Comparison of ENCODE assay signal across 23 mouse cellular contexts in genomic region chr5:149196611-149197010, GRCm38 (mm10). TPM values are rescaled to one million over a fixed set of nuclear protein-coding genes. Genes with fewer than 3 reads are reported as not detected.
DNase-seq lines count a peak whose midpoint lies in the region; ATAC-seq and TF ChIP-seq lines count a peak whose summit lies in the region.
"Had no signal": no experiment of that assay in that cellular context is flagged by ENCODE, and none has a peak within 500 bp of the region (broad histone marks: within the 10 kb centered on the region; RNA-seq: fewer than 3 reads in every experiment).

No protein-coding gene starts in this region.

- no peak overlapping the region for H3K4me3 ChIP-seq in hindbrain, embryonic 13.5 days
- no peak overlapping the region for H3K4me3 ChIP-seq in hindbrain, embryonic 16.5 days (ENCODE audit: low read length)
- H3K4me3 ChIP-seq in limb, embryonic 13.5 days = no peak overlapping the region
- H3K4me3 ChIP-seq in limb, embryonic 10.5 days = no peak overlapping the region
- H3K4me3 ChIP-seq in brown adipose tissue, adult 24 weeks (ENCODE audit: insufficient read depth, low read depth, low read length) = no peak overlapping the region
- no peak overlapping the region for H3K4me3 ChIP-seq in liver, postnatal 0 days (ENCODE audit: low read depth, low read length)
- H3K4me3 ChIP-seq in intestine, embryonic 16.5 days (ENCODE audit: low read length) = no peak overlapping the region
- H3K4me3 ChIP-seq: forebrain, embryonic 10.5 days; limb, embryonic 15.5 days; stomach, embryonic 15.5 days had no signal

- H3K9ac ChIP-seq in hindbrain, embryonic 13.5 days = no peak overlapping the region
- H3K9ac ChIP-seq in hindbrain, embryonic 16.5 days (ENCODE audit: low read depth, low read length) = no peak overlapping the region
- no peak overlapping the region for H3K9ac ChIP-seq in limb, embryonic 13.5 days
- H3K9ac ChIP-seq in liver, postnatal 0 days (replicated peaks) = no peak overlapping the region
- no peak overlapping the region for H3K9ac ChIP-seq in intestine, embryonic 16.5 days (ENCODE audit: low read depth, low read length)
- H3K9ac ChIP-seq: limb, embryonic 15.5 days; stomach, embryonic 15.5 days had no signal

- TF ChIP-seq EP300 in liver, postnatal 0 days (IDR thresholded peaks at IDR 0.05; ENCODE audit: low read depth) = no peak

- H3K36me3 ChIP-seq in hindbrain, embryonic 13.5 days = peaks cover 67% of the 10 kb centered on the region
- peaks cover 26% of the 10 kb centered on the region for H3K36me3 ChIP-seq in hindbrain, embryonic 16.5 days (ENCODE audit: control insufficient read depth, insufficient read depth, low read length)
- peaks cover 67% of the 10 kb centered on the region for H3K36me3 ChIP-seq in limb, embryonic 13.5 days
- H3K36me3 ChIP-seq in limb, embryonic 10.5 days = peaks cover 93% of the 10 kb centered on the region
- H3K36me3 ChIP-seq in liver, postnatal 0 days (replicated peaks; ENCODE audit: insufficient read depth, low read length) = peaks cover 67% of the 10 kb centered on the region
- peaks cover 14% of the 10 kb centered on the region for H3K36me3 ChIP-seq in intestine, embryonic 16.5 days (ENCODE audit: control insufficient read depth, insufficient read depth, low read length)

- ATAC-seq in hindbrain, embryonic 13.5 days (ENCODE audit: low FRiP score) = no peak
- ATAC-seq in hindbrain, embryonic 16.5 days = no peak
- no peak for ATAC-seq in limb, embryonic 13.5 days (ENCODE audit: low FRiP score, low read depth)
- 0 out of 2 replicates have a peak, but pooled peaks have one; percentile 35 for ATAC-seq in liver, postnatal 0 days
- no peak for ATAC-seq in intestine, embryonic 16.5 days
- ATAC-seq: forebrain, embryonic 16.5 days; Patski had no signal

- H3K27me3 ChIP-seq in hindbrain, embryonic 13.5 days = no peaks in the 10 kb centered on the region
- H3K27me3 ChIP-seq in hindbrain, embryonic 16.5 days (replicated peaks; ENCODE audit: control insufficient read depth, insufficient read depth, low read length) = no peaks in the 10 kb centered on the region
- no peaks in the 10 kb centered on the region for H3K27me3 ChIP-seq in limb, embryonic 13.5 days
- H3K27me3 ChIP-seq in limb, embryonic 10.5 days (ENCODE audit: low read depth, poor library complexity, severe bottlenecking) = no peaks in the 10 kb centered on the region
- no peaks in the 10 kb centered on the region for H3K27me3 ChIP-seq in liver, postnatal 0 days (ENCODE audit: insufficient read depth, low read length)
- H3K27me3 ChIP-seq in intestine, embryonic 16.5 days (replicated peaks; ENCODE audit: control insufficient read depth, insufficient read depth, low read length) = no peaks in the 10 kb centered on the region
- H3K27me3 ChIP-seq: limb, embryonic 15.5 days; Patski; stomach, embryonic 15.5 days had no signal

- DNase-seq in limb, embryonic 10.5 days (ENCODE audit: low spot score) = no peak
- no peak for DNase-seq in liver, postnatal 0 days
- DNase-seq in spleen, postnatal 10 days (ENCODE audit: low spot score in 2 of 2) = no peak
- DNase-seq: adrenal gland, adult 2 months; cerebellum, adult 18-20 months; cerebellum, postnatal 14 days; gastrocnemius, postnatal 25 days; kidney, postnatal 4 days; lung, adult 2 months; midbrain, embryonic 14.5 days; right cerebral cortex, adult 18-20 months; right cerebral cortex, postnatal 4 days; thymus, postnatal 25 days had no signal

- H3K4me2 ChIP-seq in hindbrain, embryonic 13.5 days = 0 out of 2 replicates have a peak overlapping the region, but pooled peaks have one; percentile 26
- H3K4me2 ChIP-seq in hindbrain, embryonic 16.5 days (ENCODE audit: low read length) = no peak overlapping the region
- 0 out of 2 replicates have a peak overlapping the region, but pooled peaks have one; percentile 11 for H3K4me2 ChIP-seq in limb, embryonic 13.5 days (replicated peaks)
- no peak overlapping the region for H3K4me2 ChIP-seq in liver, postnatal 0 days (ENCODE audit: low read depth, low read length)
- no peak overlapping the region for H3K4me2 ChIP-seq in intestine, embryonic 16.5 days (ENCODE audit: low read depth, low read length)
- H3K4me2 ChIP-seq: limb, embryonic 15.5 days; stomach, embryonic 15.5 days had no signal

- H3K4me1 ChIP-seq in hindbrain, embryonic 13.5 days (replicated peaks) = peaks cover 31% of the 10 kb centered on the region
- H3K4me1 ChIP-seq in hindbrain, embryonic 16.5 days (ENCODE audit: control insufficient read depth, insufficient read depth, low read depth, low read length) = peaks cover 14% of the 10 kb centered on the region
- peaks cover 12% of the 10 kb centered on the region for H3K4me1 ChIP-seq in limb, embryonic 13.5 days
- H3K4me1 ChIP-seq in limb, embryonic 10.5 days = peaks cover 8% of the 10 kb centered on the region; the same call in 1 of the 2 replicates
- peaks cover 5% of the 10 kb centered on the region for H3K4me1 ChIP-seq in brown adipose tissue, adult 24 weeks (ENCODE audit: control insufficient read depth, insufficient read depth, insufficient read length, low read length)
- peaks cover 22% of the 10 kb centered on the region for H3K4me1 ChIP-seq in liver, postnatal 0 days (ENCODE audit: insufficient read depth)
- H3K4me1 ChIP-seq in intestine, embryonic 16.5 days (ENCODE audit: control insufficient read depth, insufficient read depth, low read length) = peaks cover 5% of the 10 kb centered on the region; the same call in 1 of the 2 replicates

- H3K9me3 ChIP-seq in hindbrain, embryonic 13.5 days = no peaks in the 10 kb centered on the region
- H3K9me3 ChIP-seq in hindbrain, embryonic 16.5 days (ENCODE audit: control insufficient read depth, low read length) = no peaks in the 10 kb centered on the region
- no peaks in the 10 kb centered on the region for H3K9me3 ChIP-seq in limb, embryonic 13.5 days
- no peaks in the 10 kb centered on the region for H3K9me3 ChIP-seq in limb, embryonic 10.5 days (replicated peaks)
- no peaks in the 10 kb centered on the region for H3K9me3 ChIP-seq in liver, postnatal 0 days (ENCODE audit: low read length)
- no peaks in the 10 kb centered on the region for H3K9me3 ChIP-seq in intestine, embryonic 16.5 days (ENCODE audit: control insufficient read depth, low read length)
- H3K9me3 ChIP-seq: forebrain, embryonic 10.5 days; limb, embryonic 15.5 days; stomach, embryonic 15.5 days had no signal

- 3% methylated on average over 1 of the region's 1 CpGs for WGBS in hindbrain, embryonic 13.5 days
- WGBS in hindbrain, embryonic 16.5 days = 0% methylated on average over 1 of the region's 1 CpGs
- WGBS in limb, embryonic 13.5 days = 8% methylated on average over 1 of the region's 1 CpGs
- WGBS in limb, embryonic 10.5 days = 2% methylated on average over 1 of the region's 1 CpGs
- WGBS in liver, postnatal 0 days (ENCODE audit: insufficient replicate concordance) = 35% methylated on average over 1 of the region's 1 CpGs
- WGBS in intestine, embryonic 16.5 days = 0% methylated on average over 1 of the region's 1 CpGs

- TF ChIP-seq CTCF in liver, postnatal 0 days (IDR thresholded peaks at IDR 0.05; ENCODE audit: low read depth) = no peak

- no peak overlapping the region for H3K27ac ChIP-seq in hindbrain, embryonic 13.5 days
- H3K27ac ChIP-seq in hindbrain, embryonic 16.5 days (ENCODE audit: low read depth, low read length) = no peak overlapping the region
- H3K27ac ChIP-seq in limb, embryonic 13.5 days = no peak overlapping the region
- H3K27ac ChIP-seq in limb, embryonic 10.5 days = no peak overlapping the region
- H3K27ac ChIP-seq in brown adipose tissue, adult 24 weeks (replicated peaks; ENCODE audit: low read depth, low read length) = 0 out of 2 replicates have a peak overlapping the region, but pooled peaks have one; percentile 23
- no peak overlapping the region for H3K27ac ChIP-seq in liver, postnatal 0 days (ENCODE audit: low read depth)
- no peak overlapping the region for H3K27ac ChIP-seq in intestine, embryonic 16.5 days (ENCODE audit: low read length)
- H3K27ac ChIP-seq: forebrain, embryonic 10.5 days; limb, embryonic 15.5 days; stomach, embryonic 15.5 days had no signal

RNA-seq across cellular contexts. Expression of gene Hmgb1, which starts 12.3 kb away (rescaled TPM):
- polyA plus RNA-seq in hindbrain, embryonic 13.5 days (2015; fragmentation: Nextera tagmentation; extraction: Ambion mirVana) = 984 and 1,014 TPM in 2 replicates
- 634 and 655 TPM in 2 replicates for polyA plus RNA-seq in hindbrain, embryonic 16.5 days (2015; fragmentation: Nextera tagmentation; extraction: Ambion mirVana)
- polyA plus RNA-seq in limb, embryonic 13.5 days (2015; fragmentation: Nextera tagmentation; extraction: Ambion mirVana) = 1,754 and 1,889 TPM in 2 replicates
- 1,666 and 1,835 TPM in 2 replicates for polyA plus RNA-seq in limb, embryonic 10.5 days (2016; fragmentation: Nextera tagmentation; extraction: Ambion mirVana)
- 51.1 and 59.6 TPM in 2 replicates for polyA plus RNA-seq in brown adipose tissue, adult 24 weeks (2012; ENCODE audit: insufficient read depth, insufficient read length, missing spikeins)
- 421 and 439 TPM in 2 replicates for polyA plus RNA-seq in liver, postnatal 0 days (2015; fragmentation: Nextera tagmentation; extraction: Ambion mirVana)
- polyA plus RNA-seq in intestine, embryonic 16.5 days (2015; fragmentation: Nextera tagmentation; extraction: Ambion mirVana) = 780 and 921 TPM in 2 replicates

RNA-seq across cellular contexts. Expression of gene Uspl1, which starts 12.5 kb away (rescaled TPM):
- polyA plus RNA-seq in hindbrain, embryonic 13.5 days (2015; fragmentation: Nextera tagmentation; extraction: Ambion mirVana) = 54.6 and 58.6 TPM in 2 replicates
- polyA plus RNA-seq in hindbrain, embryonic 16.5 days (2015; fragmentation: Nextera tagmentation; extraction: Ambion mirVana) = 48.4 and 52.0 TPM in 2 replicates
- polyA plus RNA-seq in limb, embryonic 13.5 days (2015; fragmentation: Nextera tagmentation; extraction: Ambion mirVana) = 58.0 and 59.5 TPM in 2 replicates
- polyA plus RNA-seq in limb, embryonic 10.5 days (2016; fragmentation: Nextera tagmentation; extraction: Ambion mirVana) = 72.9 and 78.7 TPM in 2 replicates
- polyA plus RNA-seq in brown adipose tissue, adult 24 weeks (2012; ENCODE audit: insufficient read depth, insufficient read length, missing spikeins) = 12.2 and 20.9 TPM in 2 replicates
- polyA plus RNA-seq in liver, postnatal 0 days (2015; fragmentation: Nextera tagmentation; extraction: Ambion mirVana) = 11.7 and 12.4 TPM in 2 replicates
- polyA plus RNA-seq in intestine, embryonic 16.5 days (2015; fragmentation: Nextera tagmentation; extraction: Ambion mirVana) = 31.1 and 31.3 TPM in 2 replicates

Comparison
In these comparisons a context has a peak if more than half of its experiments do, and no peak if none do; other contexts are left out.
1. H3K4me2 ChIP-seq: peak in hindbrain, embryonic 13.5 days (single experiment) and limb, embryonic 13.5 days (single experiment); none in hindbrain, embryonic 16.5 days (single experiment), liver, postnatal 0 days (single experiment) and intestine, embryonic 16.5 days (single experiment).